Mouse (Mus musculus): ENCODE results near the gene Plekhg3.

Gene Plekhg3

DNA sequence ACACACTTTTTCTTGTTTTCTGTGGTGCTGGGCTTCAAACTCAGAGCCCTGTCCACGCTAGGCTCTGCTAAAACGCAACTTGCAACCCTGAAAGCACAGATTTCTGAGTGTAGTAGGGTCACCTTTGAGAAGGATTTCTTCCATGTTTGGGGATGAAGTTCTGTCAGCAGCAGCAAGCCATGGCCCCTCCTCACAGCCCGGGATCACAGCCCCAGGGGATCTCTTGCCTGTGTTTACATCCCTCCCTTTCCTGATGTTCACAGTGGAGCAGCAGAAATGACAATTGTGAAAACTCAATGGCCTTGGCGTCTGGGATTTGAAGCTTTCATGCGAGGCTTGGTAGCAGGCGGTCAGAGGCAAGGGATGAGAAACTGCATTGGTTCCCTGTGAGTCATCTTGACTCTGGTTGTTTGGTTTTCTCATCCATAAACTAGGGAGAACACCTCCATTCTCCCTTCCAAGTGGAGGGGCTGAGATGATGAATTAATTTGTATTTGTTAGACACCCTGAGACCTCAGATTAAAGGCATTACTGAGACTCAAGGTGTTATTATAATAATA is at the start of gene Plekhg3:
Gene Plekhg3, plus strand, starts transcription at position 312 of the 560 bp plus-strand sequence.
- DNase-seq (ENCODE audit: low read depth, low spot score), result peak; percentile 53

- DNase-seq (ENCODE audit: low read depth, low spot score), result no peak
Observed at GRCm38 (mm10) chr12:76482446-76482845, 48.2 kb upstream of the Plekhg3 start.

- no peak for DNase-seq (ENCODE audit: low read depth, low spot score)
Observed at GRCm38 (mm10) chr12:76482948-76483347, 47.7 kb upstream of the Plekhg3 start.

- DNase-seq (ENCODE audit: low read depth, low spot score), result no peak
Observed at GRCm38 (mm10) chr12:76484881-76485280, 45.8 kb upstream of the Plekhg3 start.

DNA sequence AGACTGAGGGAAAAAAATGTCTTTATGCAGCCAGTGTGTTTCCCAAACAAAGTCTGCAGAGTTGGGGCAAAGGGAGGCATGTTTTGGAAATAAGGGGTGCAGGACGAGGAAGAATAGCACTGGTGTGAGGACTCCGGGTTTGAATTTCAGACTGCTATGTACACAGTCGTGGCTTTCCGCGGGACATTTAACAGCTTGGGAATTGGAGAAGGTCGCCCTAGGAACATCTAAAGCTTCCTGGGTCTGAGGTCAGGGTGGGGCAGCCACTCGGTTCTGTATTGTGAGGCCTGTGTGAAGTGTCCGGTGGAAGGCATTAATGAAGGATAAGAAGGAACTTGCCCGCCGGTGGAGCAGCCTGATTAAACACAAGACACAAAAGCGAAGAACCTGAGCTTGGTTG is 45.3 kb upstream of the Plekhg3 start:
- no peak for DNase-seq (ENCODE audit: low read depth, low spot score)

GRCm38 (mm10) chr12:76486943-76487342 is 43.7 kb upstream of the Plekhg3 start:
- peak; percentile 24 for DNase-seq (ENCODE audit: low read depth, low spot score)

DNA sequence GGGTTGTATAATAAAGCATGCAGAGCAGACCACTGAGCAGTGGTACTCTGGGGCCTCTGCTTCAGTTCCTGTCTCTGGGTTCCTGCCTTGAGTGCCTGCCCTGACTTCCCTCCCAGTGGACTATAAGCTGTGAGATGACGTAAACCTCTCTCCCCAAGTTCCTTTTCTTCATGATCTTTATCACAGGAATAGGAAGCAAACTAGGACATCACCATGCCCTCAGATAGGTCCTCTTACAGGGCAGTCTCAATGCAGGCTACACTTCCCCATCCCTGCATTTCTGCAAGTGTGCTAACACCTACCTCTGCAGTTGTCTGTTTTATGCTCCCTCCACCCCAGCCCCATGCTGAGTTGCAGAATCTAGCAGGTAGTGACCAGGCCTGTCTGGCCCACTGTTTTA is 39.9 kb upstream of the Plekhg3 start:
- DNase-seq (ENCODE audit: low read depth, low spot score), result no peak

- peak; percentile 83 for DNase-seq (ENCODE audit: low read depth, low spot score)
Observed at GRCm38 (mm10) chr12:76493462-76493861, 37.2 kb upstream of the Plekhg3 start.

- DNase-seq (ENCODE audit: low read depth, low spot score), result no peak
Observed at GRCm38 (mm10) chr12:76495381-76495780, 35.3 kb upstream of the Plekhg3 start.

- DNase-seq (ENCODE audit: low read depth, low spot score), result peak; percentile 91
Observed at GRCm38 (mm10) chr12:76496324-76496723, 34.4 kb upstream of the Plekhg3 start.

- no peak for DNase-seq (ENCODE audit: low read depth, low spot score)
Observed at GRCm38 (mm10) chr12:76499276-76499675, 31.4 kb upstream of the Plekhg3 start.

GRCm38 (mm10) chr12:76500055-76500454 is 30.6 kb upstream of the Plekhg3 start:
- DNase-seq (ENCODE audit: low read depth, low spot score), result no peak

DNA sequence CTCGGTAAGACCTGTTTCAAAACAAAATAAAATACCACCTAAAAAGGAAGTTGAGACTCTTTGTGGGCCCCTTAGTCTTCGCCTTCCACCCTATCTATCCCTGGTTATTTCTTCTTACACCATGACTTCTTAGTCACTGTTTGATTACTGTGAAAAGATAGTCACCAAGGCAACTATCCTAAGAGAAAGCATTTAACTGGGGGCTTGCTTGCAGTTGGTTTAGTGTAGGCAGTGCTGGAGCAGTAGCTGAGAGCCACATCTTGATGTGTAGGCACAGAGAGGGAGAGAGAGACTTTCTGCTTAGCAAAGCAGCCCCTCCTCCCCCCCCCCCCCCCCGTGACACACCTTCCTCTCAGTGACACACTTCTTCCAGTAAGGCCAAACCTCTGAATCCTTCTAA is 29.8 kb upstream of the Plekhg3 start:
- no peak for DNase-seq (ENCODE audit: low read depth, low spot score)

DNA sequence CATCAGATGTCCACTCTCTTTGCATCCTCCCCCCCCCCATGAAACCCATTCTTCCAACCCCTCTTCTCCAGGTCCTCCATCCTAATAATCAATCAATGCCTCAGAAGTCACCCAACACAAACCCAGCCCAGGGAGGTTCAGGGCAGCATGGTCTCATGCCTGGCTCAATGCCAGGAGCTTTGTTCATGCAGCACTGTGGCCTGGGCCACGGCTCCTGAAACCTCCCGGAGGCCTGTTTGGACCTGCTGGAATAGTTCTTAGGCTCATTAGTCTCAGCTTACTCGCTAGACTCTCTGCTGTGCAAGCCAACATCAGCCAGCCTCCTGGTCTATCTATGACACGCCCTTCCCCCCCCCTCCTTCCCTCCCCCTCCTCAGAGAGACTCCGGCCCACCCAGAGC is 27.7 kb upstream of the Plekhg3 start:
- DNase-seq (ENCODE audit: low read depth, low spot score), result no peak

DNA sequence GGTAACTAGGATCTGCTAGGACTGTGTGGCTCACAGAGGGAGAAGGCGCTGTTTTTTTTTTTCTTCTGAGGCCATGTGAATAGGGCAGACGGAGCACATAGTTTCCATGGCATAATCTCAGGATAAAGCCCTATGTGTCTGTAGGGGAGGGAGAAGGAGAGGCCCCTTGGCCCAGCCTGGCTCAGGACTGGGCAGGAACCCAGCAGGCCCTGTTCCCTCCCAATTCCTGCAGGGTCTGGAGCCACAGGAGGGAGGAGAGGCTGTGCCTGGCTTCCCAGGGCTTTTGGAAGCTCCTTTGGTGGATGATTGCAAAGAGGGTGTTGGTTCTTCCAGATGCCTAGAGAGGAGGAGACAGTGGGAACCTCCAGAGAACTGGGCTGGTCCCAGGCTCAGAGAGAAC is 24.2 kb upstream of the Plekhg3 start:
- DNase-seq (ENCODE audit: low read depth, low spot score), result peak; percentile 9

DNA sequence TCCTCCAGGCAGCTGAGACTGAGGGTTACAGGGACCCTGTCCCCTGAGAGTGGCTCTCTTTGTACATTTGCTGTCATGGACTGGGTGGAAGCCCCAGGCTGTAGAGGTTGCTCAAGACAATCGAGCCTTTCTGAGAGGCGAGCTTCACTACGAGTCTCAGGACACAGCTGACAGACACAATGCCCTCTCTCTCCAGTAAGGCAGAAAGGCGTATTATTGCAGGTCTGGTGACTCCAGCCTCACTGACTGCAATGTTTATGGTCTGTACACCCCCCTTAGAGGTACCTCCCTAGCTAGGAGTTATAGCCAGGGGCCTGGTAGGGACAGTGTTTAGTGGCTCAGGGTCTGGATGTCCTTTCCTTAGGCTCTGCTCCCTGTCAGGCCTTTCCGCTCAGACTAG is 22.9 kb upstream of the Plekhg3 start:
- DNase-seq (ENCODE audit: low read depth, low spot score), result no peak

- DNase-seq (ENCODE audit: low read depth, low spot score), result no peak
Observed at GRCm38 (mm10) chr12:76508909-76509440, 21.7 kb upstream of the Plekhg3 start.

DNA sequence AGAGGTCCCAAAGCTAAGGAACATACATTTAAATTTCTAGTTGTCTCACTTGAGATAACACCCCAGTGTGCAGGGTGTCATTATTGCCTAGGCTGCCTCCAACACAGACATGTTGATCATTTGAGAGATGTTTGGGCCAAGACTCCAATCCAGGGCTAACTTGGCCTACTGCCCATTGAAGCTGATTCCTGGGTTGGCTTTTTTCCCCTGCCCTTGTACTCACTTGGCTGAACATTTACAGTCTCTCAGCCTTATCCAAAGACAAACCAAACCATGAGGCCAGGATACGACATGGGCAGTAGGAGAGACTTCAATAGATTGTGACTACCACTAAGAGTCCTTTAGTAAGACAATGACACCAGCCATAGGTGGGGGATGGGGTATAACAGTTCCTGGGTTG is 18.0 kb upstream of the Plekhg3 start:
- no peak for DNase-seq (ENCODE audit: low read depth, low spot score)

DNA sequence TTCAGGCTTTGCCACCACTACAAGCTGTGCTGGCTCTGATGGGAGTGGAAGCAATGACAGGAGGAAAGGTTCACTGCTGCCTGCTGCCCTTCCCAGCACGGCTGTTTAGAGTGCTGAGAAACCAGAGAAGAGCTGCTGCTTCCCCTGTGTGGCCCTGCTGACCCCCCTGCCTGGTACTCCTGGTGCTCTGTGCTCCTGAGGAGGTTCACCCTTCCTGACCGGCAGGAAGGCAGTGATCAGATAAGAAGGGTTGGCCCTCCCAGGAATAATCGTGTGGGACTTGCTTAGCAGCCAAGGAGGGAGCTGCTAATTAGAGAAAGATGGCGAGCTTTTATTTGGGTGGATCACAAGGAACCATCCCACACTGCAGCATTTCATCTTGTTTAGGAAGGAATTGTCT is 15.8 kb upstream of the Plekhg3 start:
- DNase-seq (ENCODE audit: low read depth, low spot score), result no peak

GRCm38 (mm10) chr12:76518000-76518399 is 12.7 kb upstream of the Plekhg3 start:
- no peak for DNase-seq (ENCODE audit: low read depth, low spot score)

DNA sequence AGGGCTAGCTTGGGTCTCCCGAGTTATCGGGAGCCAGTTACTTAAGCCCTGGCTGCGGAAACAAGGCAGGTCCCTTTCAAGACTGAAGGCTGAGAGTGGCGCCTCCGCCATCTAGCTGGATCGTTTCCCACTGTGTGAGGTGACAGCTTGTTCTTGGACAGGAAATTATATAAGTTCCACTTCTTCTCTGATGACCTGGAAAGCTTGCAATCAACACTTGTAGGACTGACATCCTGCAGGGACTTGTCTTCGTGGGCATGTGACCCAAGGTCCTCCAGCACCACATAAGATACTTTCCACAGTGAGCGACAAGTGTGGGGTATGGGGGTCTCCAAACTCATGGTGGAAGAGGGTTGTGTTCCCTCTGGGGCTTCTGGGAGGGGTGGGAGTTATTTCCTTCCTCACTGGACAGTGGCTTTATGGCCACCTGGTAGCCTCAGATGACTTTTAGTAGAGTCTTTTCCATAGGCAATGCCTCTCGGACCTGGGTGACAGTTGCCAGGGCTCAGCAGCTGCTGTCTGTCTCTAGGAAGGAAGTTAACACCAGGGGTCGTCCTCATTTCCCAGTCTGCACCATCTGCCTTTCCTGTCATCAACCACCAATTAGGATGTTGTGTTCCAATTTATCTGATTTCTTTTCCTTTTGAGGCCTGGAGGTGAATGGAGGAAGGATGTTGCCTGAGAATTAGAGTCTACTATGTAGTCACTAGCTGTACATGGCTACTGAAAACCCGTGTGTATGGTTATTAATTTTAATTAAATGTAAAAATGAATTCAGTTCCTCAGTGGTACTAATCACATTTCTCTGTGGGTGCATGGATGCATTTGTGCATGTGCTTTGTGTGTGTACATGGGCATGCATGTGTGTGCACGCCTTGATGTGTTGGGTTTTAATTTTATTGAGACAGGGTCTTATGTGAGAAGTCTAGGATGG is 11.5 kb upstream of the Plekhg3 start:
- DNase-seq (ENCODE audit: low read depth, low spot score), result no peak

DNA sequence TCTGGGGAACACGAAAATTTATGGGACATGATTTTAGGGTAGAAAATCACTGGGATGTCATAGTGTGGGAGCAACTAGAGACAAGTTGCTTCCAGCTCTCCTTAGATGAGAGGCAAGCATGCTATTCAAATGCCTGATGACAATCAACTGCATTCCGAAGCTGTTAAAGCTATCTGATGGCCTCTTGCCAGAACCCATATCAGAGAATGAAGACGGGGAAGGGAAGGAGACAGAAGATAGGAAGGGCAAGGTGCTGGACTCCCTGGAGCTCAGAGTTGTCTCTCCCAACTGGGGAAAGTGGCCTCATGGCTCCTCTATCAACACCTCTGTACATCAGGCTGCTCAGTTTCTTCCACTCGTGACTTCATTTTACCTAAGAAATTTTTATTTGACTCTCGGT is 7.0 kb upstream of the Plekhg3 start:
- DNase-seq (ENCODE audit: low read depth, low spot score), result no peak

DNA sequence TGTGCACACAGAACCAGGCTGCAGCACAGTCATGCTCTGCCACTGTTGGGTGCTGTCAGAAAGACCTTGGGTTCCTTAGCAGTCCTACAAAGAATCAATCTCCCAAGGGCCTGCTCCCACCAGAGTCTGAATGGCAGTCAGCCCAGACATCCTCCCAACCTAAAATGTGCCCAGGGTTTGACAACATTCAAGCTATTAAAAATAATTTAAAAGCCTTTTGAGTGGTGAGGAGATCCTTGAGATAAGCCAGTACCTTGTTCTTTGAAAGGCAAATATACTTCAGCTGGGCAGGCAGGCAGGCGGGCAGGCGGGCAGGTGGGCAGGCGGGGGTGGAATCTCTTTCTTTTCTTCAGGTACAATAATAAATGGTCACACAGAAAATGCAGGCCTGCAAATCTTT is 5.8 kb upstream of the Plekhg3 start:
- no peak for DNase-seq (ENCODE audit: low read depth, low spot score)
